Comparison of ENCODE assay signal across 8 mouse cellular contexts in the genomic region with DNA sequence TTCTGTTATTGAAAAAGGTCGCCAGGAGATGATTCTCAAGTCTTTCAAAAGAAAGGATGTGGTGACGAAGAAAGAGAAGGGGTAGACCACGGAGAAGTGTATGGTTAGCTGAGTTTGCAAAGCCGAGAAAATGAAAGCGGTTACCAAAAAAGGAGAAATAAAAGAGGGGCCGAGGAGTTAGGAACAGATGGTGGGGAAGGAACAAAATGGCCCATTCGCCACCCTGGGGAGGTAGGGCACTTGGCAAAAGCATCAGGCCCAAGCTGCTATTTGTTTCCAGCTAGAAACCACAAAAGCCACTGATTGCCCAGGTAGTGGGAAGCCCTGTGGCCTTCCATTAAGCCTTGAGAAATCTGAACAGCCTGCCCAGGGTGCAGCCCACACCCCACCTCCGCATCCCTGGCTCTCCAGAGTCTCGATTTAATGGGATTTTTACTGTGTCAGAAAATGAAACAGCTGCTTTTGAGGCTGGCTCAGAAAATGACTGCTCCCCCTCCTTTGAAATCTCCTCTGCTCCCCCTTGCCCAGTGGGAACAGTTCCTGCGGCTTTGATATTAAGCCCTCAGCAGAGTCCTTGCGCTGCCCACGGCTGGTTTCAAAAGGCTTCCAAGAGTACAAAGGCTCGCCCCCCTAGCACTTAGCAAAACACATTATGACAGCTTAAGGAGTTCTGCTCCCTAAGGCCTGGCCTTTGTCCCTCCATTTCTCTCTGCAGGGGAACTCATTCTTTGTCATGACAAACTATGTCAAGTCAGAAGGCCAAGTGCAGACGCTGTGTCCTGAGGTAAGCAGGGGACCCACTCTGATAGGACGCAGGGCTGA. TPM values are rescaled to one million over a fixed set of nuclear protein-coding genes. Genes with fewer than 3 reads are reported as not detected.
DNase-seq lines count a peak whose midpoint lies in the region; ATAC-seq lines count a peak whose summit lies in the region.

No protein-coding gene starts in this region.

- DNase-seq in heart, postnatal 4 days = no peak
- DNase-seq in spleen, postnatal 36 days (ENCODE audit: low spot score in 2 of 2) = peak; percentile 27 to 38
- DNase-seq in spleen, postnatal 4 days (ENCODE audit: low spot score in 2 of 2) = no peak
- peak; percentile 50 for DNase-seq in forebrain, embryonic 10.5 days (ENCODE audit: extremely low spot score, low spot score)
- peak; percentile 45 for DNase-seq in limb, embryonic 11.5 days (ENCODE audit: low spot score)
- peak; percentile 44 for DNase-seq in retina, embryonic 14.5 days (ENCODE audit: low spot score)
- DNase-seq in adrenal gland, postnatal 36 days = no peak

- no peaks in the 10 kb centered on the region for H3K27me3 ChIP-seq in heart, embryonic 13.5 days (replicated peaks)
- peaks cover 71% of the 10 kb centered on the region for H3K27me3 ChIP-seq in forebrain, embryonic 10.5 days (ENCODE audit: poor library complexity, severe bottlenecking)
- H3K27me3 ChIP-seq in limb, embryonic 11.5 days (ENCODE audit: control insufficient read depth, insufficient read depth, low read length) = no peaks in the 10 kb centered on the region

- peak overlapping the region; percentile 76 for H3K27ac ChIP-seq in heart, embryonic 13.5 days (replicated peaks)
- H3K27ac ChIP-seq in forebrain, embryonic 10.5 days = peak overlapping the region; percentile 75
- H3K27ac ChIP-seq in limb, embryonic 11.5 days (replicated peaks; ENCODE audit: low read depth, low read length) = peak overlapping the region; percentile 74

- H3K4me1 ChIP-seq in heart, embryonic 13.5 days = peaks cover 34% of the 10 kb centered on the region
- H3K4me1 ChIP-seq in forebrain, embryonic 10.5 days = peaks cover 31% of the 10 kb centered on the region
- H3K4me1 ChIP-seq in limb, embryonic 11.5 days (ENCODE audit: control insufficient read depth, insufficient read depth, low read length) = peaks cover 5% of the 10 kb centered on the region; the same call in 1 of the 2 replicates

- no peaks in the 10 kb centered on the region for H3K9me3 ChIP-seq in heart, embryonic 13.5 days
- H3K9me3 ChIP-seq in forebrain, embryonic 10.5 days = no peaks in the 10 kb centered on the region; the same call in 1 of the 2 replicates
- no peaks in the 10 kb centered on the region for H3K9me3 ChIP-seq in limb, embryonic 11.5 days (ENCODE audit: control insufficient read depth, low read length)

- 63% methylated on average over 15 of the region's 15 CpGs for WGBS in heart, embryonic 13.5 days
- 34% methylated on average over 15 of the region's 15 CpGs for WGBS in forebrain, embryonic 10.5 days
- 47% methylated on average over 15 of the region's 15 CpGs for WGBS in limb, embryonic 11.5 days

- peak overlapping the region; percentile 40; the same call in 1 of the 2 replicates for H3K4me2 ChIP-seq in heart, embryonic 13.5 days
- H3K4me2 ChIP-seq in limb, embryonic 11.5 days (ENCODE audit: low read depth, severe bottlenecking) = no peak overlapping the region

- H3K9ac ChIP-seq in heart, embryonic 13.5 days = peak overlapping the region; percentile 29; the same call in 1 of the 2 replicates
- peak overlapping the region; percentile 38; the same call in 1 of the 2 replicates for H3K9ac ChIP-seq in limb, embryonic 11.5 days (ENCODE audit: low read length)

- no peak for ATAC-seq in heart, embryonic 13.5 days (ENCODE audit: extremely low read depth, insufficient number of reproducible peaks, low FRiP score, low TSS enrichment)
- peak; percentile 39; the same call in 1 of the 2 replicates for ATAC-seq in limb, embryonic 11.5 days (ENCODE audit: insufficient number of reproducible peaks, low FRiP score, low TSS enrichment, low read depth)

- no peak overlapping the region for H3K4me3 ChIP-seq in heart, embryonic 13.5 days
- H3K4me3 ChIP-seq in forebrain, embryonic 10.5 days = peak overlapping the region; percentile 13; the same call in 1 of the 2 replicates
- no peak overlapping the region for H3K4me3 ChIP-seq in limb, embryonic 11.5 days (ENCODE audit: low read depth, low read length)

- no peaks in the 10 kb centered on the region for H3K36me3 ChIP-seq in heart, embryonic 13.5 days
- no peaks in the 10 kb centered on the region for H3K36me3 ChIP-seq in forebrain, embryonic 10.5 days (replicated peaks)
- no peaks in the 10 kb centered on the region for H3K36me3 ChIP-seq in limb, embryonic 11.5 days (ENCODE audit: control insufficient read depth, insufficient read depth, low read length)

RNA-seq across cellular contexts. Expression of a gene that starts 9.9 kb away (rescaled TPM):
- 1.3 and 1.6 TPM in 2 replicates for polyA plus RNA-seq in heart, embryonic 13.5 days (2015; fragmentation: Nextera tagmentation; extraction: Ambion mirVana)
- total RNA-seq in heart, postnatal 4 days (2021) = 1 to 10 TPM; 3.1 to 3.5 TPM
- 0.31 and 0.60 TPM in 2 replicates for polyA plus RNA-seq in forebrain, embryonic 10.5 days (2016; fragmentation: Nextera tagmentation; extraction: Ambion mirVana)
- 0.32 and 0.45 TPM in 2 replicates for polyA plus RNA-seq in limb, embryonic 11.5 days (2014; fragmentation: Nextera tagmentation; extraction: Ambion mirVana)
- total RNA-seq in adrenal gland, postnatal 36 days (2021) = 1 to 10 TPM; 2.1 to 2.3 TPM

RNA-seq across cellular contexts. Expression of a gene that starts 39.3 kb away (rescaled TPM):
- 23.8 and 30.7 TPM in 2 replicates for polyA plus RNA-seq in heart, embryonic 13.5 days (2015; fragmentation: Nextera tagmentation; extraction: Ambion mirVana)
- 10 to 100 TPM; 37.2 to 45.3 TPM for total RNA-seq in heart, postnatal 4 days (2021)
- 45.8 and 51.8 TPM in 2 replicates for polyA plus RNA-seq in forebrain, embryonic 10.5 days (2016; fragmentation: Nextera tagmentation; extraction: Ambion mirVana)
- polyA plus RNA-seq in limb, embryonic 11.5 days (2014; fragmentation: Nextera tagmentation; extraction: Ambion mirVana) = 39.6 and 41.6 TPM in 2 replicates
- total RNA-seq in adrenal gland, postnatal 36 days (2021) = 10 to 100 TPM in 1 of 2 experiments, 1 to 10 TPM in 1; 9.7 to 19.0 TPM

RNA-seq across cellular contexts. Expression of a gene that starts 53.7 kb away (rescaled TPM):
- 14.4 and 18.8 TPM in 2 replicates for polyA plus RNA-seq in heart, embryonic 13.5 days (2015; fragmentation: Nextera tagmentation; extraction: Ambion mirVana)
- 10 to 100 TPM; 17.9 to 19.0 TPM for total RNA-seq in heart, postnatal 4 days (2021)
- polyA plus RNA-seq in forebrain, embryonic 10.5 days (2016; fragmentation: Nextera tagmentation; extraction: Ambion mirVana) = 4.4 and 5.2 TPM in 2 replicates
- 4.9 and 6.6 TPM in 2 replicates for polyA plus RNA-seq in limb, embryonic 11.5 days (2014; fragmentation: Nextera tagmentation; extraction: Ambion mirVana)
- 10 to 100 TPM; 33.0 to 45.8 TPM for total RNA-seq in adrenal gland, postnatal 36 days (2021)

Comparison
In these comparisons a context has a peak if more than half of its experiments do, and no peak if none do; other contexts are left out.
1. DNase-seq: peak in spleen, postnatal 36 days (2 of 2), forebrain, embryonic 10.5 days (single experiment), limb, embryonic 11.5 days (single experiment) and retina, embryonic 14.5 days (single experiment); none in heart, postnatal 4 days (single experiment), spleen, postnatal 4 days (0 of 2) and adrenal gland, postnatal 36 days (0 of 2).
2. Peak in every context shown above with its lines, with median percentiles within 50 percentile points of each other: H3K27ac ChIP-seq.